9 mouse cellular contexts compared by ENCODE assay signal in the genomic region with DNA sequence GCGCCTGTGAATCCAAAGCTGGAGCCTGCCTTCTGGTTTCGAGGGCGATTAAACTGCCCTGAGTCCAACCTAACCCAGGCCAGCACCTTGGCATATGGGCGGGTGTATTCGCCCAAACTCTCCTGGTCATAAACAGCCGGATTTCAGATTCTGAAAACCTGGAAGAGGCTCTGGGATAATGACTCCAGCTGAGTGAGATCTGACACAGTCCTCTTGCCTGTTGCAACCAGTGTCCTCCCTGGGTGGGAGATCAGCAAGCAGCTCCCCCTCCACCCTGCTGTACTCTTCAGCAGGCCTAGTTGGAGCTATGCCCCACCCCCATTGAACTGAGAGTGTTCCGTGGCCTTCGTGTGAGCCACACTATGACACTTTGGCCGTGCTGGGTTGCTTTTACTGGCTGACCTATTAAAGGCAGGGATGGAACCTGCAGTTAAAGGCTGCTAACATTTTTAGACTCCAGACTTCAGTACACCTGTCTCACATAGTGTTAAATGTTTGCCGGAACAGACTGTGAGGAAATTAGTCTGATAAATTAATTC. TPM values are rescaled to one million over a fixed set of nuclear protein-coding genes. Genes with fewer than 3 reads are reported as not detected.
DNase-seq lines count a peak whose midpoint lies in the region; ATAC-seq and TF ChIP-seq lines count a peak whose summit lies in the region.
"Had no signal": no experiment of that assay in that cellular context is flagged by ENCODE, and none has a peak within 500 bp of the region (broad histone marks: within the 10 kb centered on the region; RNA-seq: fewer than 3 reads in every experiment).

No protein-coding gene starts in this region.

- no peaks in the 10 kb centered on the region for H3K9me3 ChIP-seq in lung, postnatal 0 days (ENCODE audit: low read length)
- H3K9me3 ChIP-seq in intestine, embryonic 16.5 days (ENCODE audit: control insufficient read depth, low read length), result no peaks in the 10 kb centered on the region
- H3K9me3 ChIP-seq in liver, embryonic 12.5 days (replicated peaks), result no peaks in the 10 kb centered on the region
- H3K9me3 ChIP-seq in stomach, embryonic 16.5 days (replicated peaks; ENCODE audit: control insufficient read depth, low read length), result no peaks in the 10 kb centered on the region

- peak overlapping the region; percentile 83 for H3K27ac ChIP-seq in lung, postnatal 0 days (ENCODE audit: low read length)
- peak overlapping the region; percentile 92 for H3K27ac ChIP-seq in intestine, embryonic 16.5 days (ENCODE audit: low read length)
- H3K27ac ChIP-seq in liver, embryonic 12.5 days, result no peak overlapping the region
- peak overlapping the region; percentile 95 for H3K27ac ChIP-seq in stomach, embryonic 16.5 days (ENCODE audit: low read length)

- DNase-seq in lung, postnatal 0 days (ENCODE audit: low spot score), result peak; percentile 36
- DNase-seq in lung, adult 18-20 months, result no peak
- DNase-seq in frontal cortex, postnatal 10 days (ENCODE audit: low spot score in 2 of 2), result no peak
- DNase-seq in right cerebral cortex, postnatal 14 days, result no peak

- ATAC-seq in lung, postnatal 0 days, result 0 out of 2 replicates have a peak, but pooled peaks have one; percentile 20
- peak; percentile 34; the same call in 1 of the 2 replicates for ATAC-seq in intestine, embryonic 16.5 days
- ATAC-seq in liver, embryonic 12.5 days, result no peak
- 0 out of 2 replicates have a peak, but pooled peaks have one; percentile 17 for ATAC-seq in stomach, embryonic 16.5 days (ENCODE audit: insufficient read depth, low FRiP score)
- ATAC-seq in megakaryocyte progenitor cell, adult 5-6 weeks (replicated peaks; ENCODE audit: poor library complexity), result no peak

- TF ChIP-seq EP300 in lung, postnatal 0 days (IDR thresholded peaks at IDR 0.05), result no peak

- no peaks in the 10 kb centered on the region for H3K4me1 ChIP-seq in lung, postnatal 0 days (ENCODE audit: insufficient read depth, low read depth, low read length)
- H3K4me1 ChIP-seq in intestine, embryonic 16.5 days (ENCODE audit: control insufficient read depth, insufficient read depth, low read length), result peaks cover 25% of the 10 kb centered on the region
- H3K4me1 ChIP-seq in liver, embryonic 12.5 days, result peaks cover 23% of the 10 kb centered on the region
- H3K4me1 ChIP-seq in stomach, embryonic 16.5 days (ENCODE audit: control insufficient read depth, insufficient read depth, low read length), result 0 out of 2 replicates have a peak, but pooled peaks cover 7% of the 10 kb centered on the region

- TF ChIP-seq CTCF in lung, postnatal 0 days (IDR thresholded peaks at IDR 0.05), result no peak

- no peaks in the 10 kb centered on the region for H3K36me3 ChIP-seq in lung, postnatal 0 days (ENCODE audit: insufficient read depth, low read length)
- H3K36me3 ChIP-seq in intestine, embryonic 16.5 days (ENCODE audit: control insufficient read depth, insufficient read depth, low read length), result no peaks in the 10 kb centered on the region
- no peaks in the 10 kb centered on the region for H3K36me3 ChIP-seq in liver, embryonic 12.5 days
- no peaks in the 10 kb centered on the region for H3K36me3 ChIP-seq in stomach, embryonic 16.5 days (ENCODE audit: control insufficient read depth, insufficient read depth, low read length)

- peak overlapping the region; percentile 53 for H3K4me2 ChIP-seq in lung, postnatal 0 days (replicated peaks; ENCODE audit: low read depth, low read length)
- peak overlapping the region; percentile 50 for H3K4me2 ChIP-seq in intestine, embryonic 16.5 days (ENCODE audit: low read depth, low read length)
- H3K4me2 ChIP-seq in liver, embryonic 12.5 days, result peak overlapping the region; percentile 57
- H3K4me2 ChIP-seq in stomach, embryonic 16.5 days (ENCODE audit: low read depth, low read length), result peak overlapping the region; percentile 59

- H3K27me3 ChIP-seq in lung, postnatal 0 days (replicated peaks; ENCODE audit: insufficient read depth, low read length), result peaks cover 13% of the 10 kb centered on the region
- peaks cover 4% of the 10 kb centered on the region; the same call in 1 of the 2 replicates for H3K27me3 ChIP-seq in intestine, embryonic 16.5 days (replicated peaks; ENCODE audit: control insufficient read depth, insufficient read depth, low read length)
- peaks cover 100% of the 10 kb centered on the region for H3K27me3 ChIP-seq in liver, embryonic 12.5 days (replicated peaks)
- peaks cover 24% of the 10 kb centered on the region for H3K27me3 ChIP-seq in stomach, embryonic 16.5 days (ENCODE audit: control insufficient read depth, insufficient read depth, low read length)

- peak overlapping the region; percentile 39 for H3K4me3 ChIP-seq in lung, postnatal 0 days (ENCODE audit: low read depth, low read length)
- peak overlapping the region; percentile 58 for H3K4me3 ChIP-seq in intestine, embryonic 16.5 days (ENCODE audit: low read length)
- H3K4me3 ChIP-seq in liver, embryonic 12.5 days, result peak overlapping the region; percentile 38; the same call in 1 of the 2 replicates
- peak overlapping the region; percentile 55 for H3K4me3 ChIP-seq in stomach, embryonic 16.5 days (replicated peaks; ENCODE audit: low read length)

- 17% methylated on average over 10 of the region's 10 CpGs for WGBS in lung, postnatal 0 days
- 14% methylated on average over 10 of the region's 10 CpGs for WGBS in intestine, embryonic 16.5 days
- WGBS in liver, embryonic 12.5 days (ENCODE audit: insufficient replicate concordance), result 20% methylated on average over 10 of the region's 10 CpGs
- 18% methylated on average over 10 of the region's 10 CpGs for WGBS in stomach, embryonic 16.5 days

- no peak overlapping the region for H3K9ac ChIP-seq in lung, postnatal 0 days (replicated peaks; ENCODE audit: low read depth)
- H3K9ac ChIP-seq in intestine, embryonic 16.5 days (ENCODE audit: low read depth, low read length), result peak overlapping the region; percentile 71
- H3K9ac ChIP-seq in liver, embryonic 12.5 days, result no peak overlapping the region
- peak overlapping the region; percentile 71 for H3K9ac ChIP-seq in stomach, embryonic 16.5 days (ENCODE audit: low read length)

RNA-seq across cellular contexts. Expression of a gene that starts 0.9 kb away (rescaled TPM):
- polyA plus RNA-seq in lung, postnatal 0 days (2015; fragmentation: Nextera tagmentation; extraction: Ambion mirVana), result 2.1 and 2.2 TPM in 2 replicates
- polyA plus RNA-seq in intestine, embryonic 16.5 days (2015; fragmentation: Nextera tagmentation; extraction: Ambion mirVana), result 24.4 and 25.6 TPM in 2 replicates
- not detected in 2 replicates for polyA plus RNA-seq in liver, embryonic 12.5 days (2016; fragmentation: Nextera tagmentation; extraction: Ambion mirVana)
- polyA plus RNA-seq in stomach, embryonic 16.5 days (2015; fragmentation: Nextera tagmentation; extraction: Ambion mirVana), result 21.5 and 29.5 TPM in 2 replicates
- total RNA-seq in megakaryocyte progenitor cell, adult 5-6 weeks (2015), result not detected in 2 replicates
- not detected in 2 replicates for total RNA-seq in megakaryocyte progenitor cell, adult 5-6 weeks (2017)
- total RNA-seq: layer of hippocampus, adult 8-10 months had no signal

RNA-seq across cellular contexts. Expression of a gene that starts 6.5 kb away (rescaled TPM):
- polyA plus RNA-seq in lung, postnatal 0 days (2015; fragmentation: Nextera tagmentation; extraction: Ambion mirVana), result 3.9 and 4.3 TPM in 2 replicates
- 10.3 and 10.8 TPM in 2 replicates for polyA plus RNA-seq in intestine, embryonic 16.5 days (2015; fragmentation: Nextera tagmentation; extraction: Ambion mirVana)
- polyA plus RNA-seq in liver, embryonic 12.5 days (2016; fragmentation: Nextera tagmentation; extraction: Ambion mirVana), result 3.4 and 3.5 TPM in 2 replicates
- 7.4 and 7.8 TPM in 2 replicates for polyA plus RNA-seq in stomach, embryonic 16.5 days (2015; fragmentation: Nextera tagmentation; extraction: Ambion mirVana)
- total RNA-seq in megakaryocyte progenitor cell, adult 5-6 weeks (2015), result 8.9 and 10.5 TPM in 2 replicates
- 7.4 and 9.6 TPM in 2 replicates for total RNA-seq in megakaryocyte progenitor cell, adult 5-6 weeks (2017)

RNA-seq across cellular contexts. Expression of a gene that starts 40.4 kb away (rescaled TPM):
- polyA plus RNA-seq in lung, postnatal 0 days (2015; fragmentation: Nextera tagmentation; extraction: Ambion mirVana), result 59.6 and 68.5 TPM in 2 replicates
- 111 and 131 TPM in 2 replicates for polyA plus RNA-seq in intestine, embryonic 16.5 days (2015; fragmentation: Nextera tagmentation; extraction: Ambion mirVana)
- 171 and 177 TPM in 2 replicates for polyA plus RNA-seq in liver, embryonic 12.5 days (2016; fragmentation: Nextera tagmentation; extraction: Ambion mirVana)
- polyA plus RNA-seq in stomach, embryonic 16.5 days (2015; fragmentation: Nextera tagmentation; extraction: Ambion mirVana), result 109 and 125 TPM in 2 replicates
- 80.3 and 150 TPM in 2 replicates for total RNA-seq in megakaryocyte progenitor cell, adult 5-6 weeks (2015)
- total RNA-seq in megakaryocyte progenitor cell, adult 5-6 weeks (2017), result 83.2 and 112 TPM in 2 replicates

RNA-seq across cellular contexts. Expression of a gene that starts 48.7 kb away (rescaled TPM):
- 51.1 and 51.9 TPM in 2 replicates for polyA plus RNA-seq in lung, postnatal 0 days (2015; fragmentation: Nextera tagmentation; extraction: Ambion mirVana)
- polyA plus RNA-seq in intestine, embryonic 16.5 days (2015; fragmentation: Nextera tagmentation; extraction: Ambion mirVana), result 40.2 and 40.9 TPM in 2 replicates
- 24.9 and 26.8 TPM in 2 replicates for polyA plus RNA-seq in liver, embryonic 12.5 days (2016; fragmentation: Nextera tagmentation; extraction: Ambion mirVana)
- 43.3 and 45.2 TPM in 2 replicates for polyA plus RNA-seq in stomach, embryonic 16.5 days (2015; fragmentation: Nextera tagmentation; extraction: Ambion mirVana)
- 35.1 and 40.2 TPM in 2 replicates for total RNA-seq in megakaryocyte progenitor cell, adult 5-6 weeks (2015)
- 51.8 and 60.1 TPM in 2 replicates for total RNA-seq in megakaryocyte progenitor cell, adult 5-6 weeks (2017)

RNA-seq across cellular contexts. Expression of a gene that starts 51.0 kb away (rescaled TPM):
- polyA plus RNA-seq in lung, postnatal 0 days (2015; fragmentation: Nextera tagmentation; extraction: Ambion mirVana), result 3.6 and 3.7 TPM in 2 replicates
- 6.9 and 7.4 TPM in 2 replicates for polyA plus RNA-seq in intestine, embryonic 16.5 days (2015; fragmentation: Nextera tagmentation; extraction: Ambion mirVana)
- polyA plus RNA-seq in liver, embryonic 12.5 days (2016; fragmentation: Nextera tagmentation; extraction: Ambion mirVana), result 7.5 and 8.8 TPM in 2 replicates
- polyA plus RNA-seq in stomach, embryonic 16.5 days (2015; fragmentation: Nextera tagmentation; extraction: Ambion mirVana), result 9.5 and 10.8 TPM in 2 replicates
- total RNA-seq in megakaryocyte progenitor cell, adult 5-6 weeks (2015), result 0.73 and 2.8 TPM in 2 replicates
- 1.7 and 1.9 TPM in 2 replicates for total RNA-seq in megakaryocyte progenitor cell, adult 5-6 weeks (2017)

Comparison
In these comparisons a context has a peak if more than half of its experiments do, and no peak if none do; other contexts are left out.
1. ATAC-seq: peak in lung, postnatal 0 days (single experiment), intestine, embryonic 16.5 days (single experiment) and stomach, embryonic 16.5 days (single experiment); none in liver, embryonic 12.5 days (single experiment) and megakaryocyte progenitor cell, adult 5-6 weeks (single experiment).
2. H3K9ac ChIP-seq: peak in intestine, embryonic 16.5 days (single experiment) and stomach, embryonic 16.5 days (single experiment); none in lung, postnatal 0 days (single experiment) and liver, embryonic 12.5 days (single experiment).
3. Peak in every context shown above with its lines, with median percentiles within 50 percentile points of each other: H3K4me2 ChIP-seq and H3K4me3 ChIP-seq.